Mouse (Mus musculus) spleen, adult 2 months (tissue): Measurements from ENCODE around the gene Macrod2. TPM values are rescaled to one million over a fixed set of nuclear protein-coding genes. Genes with fewer than 3 reads are reported as not detected.

ENCODE experiments used
- DNase-seq, 2 experiments: peaks; one replicate each; pipeline versions ENCODE4 v3.0.0 to v3.0.0-alpha.2; 2012 to 2021; ENCODE audit warnings: low spot score in 2 of 2, low read depth in 1 of 2
- H3K27ac ChIP-seq: fragments of 200-500 bp; 2 replicates; pipeline ENCODE4 v1.5.1; 2012; ENCODE audit warnings: low read length, inconsistent platforms; ENCODE audit not compliant: insufficient read depth
- H3K27me3 ChIP-seq: fragments of 200-500 bp; 2 replicates; pipeline ENCODE4 v1.6.1; 2012; ENCODE audit warnings: mild to moderate bottlenecking, moderate library complexity, low read length, inconsistent platforms; ENCODE audit not compliant: control insufficient read depth, insufficient read depth
- H3K36me3 ChIP-seq: fragments of 200-500 bp; 2 replicates; pipeline ENCODE4 v1.6.1; 2012; ENCODE audit warnings: mild to moderate bottlenecking, low read length, inconsistent platforms; ENCODE audit not compliant: control insufficient read depth, insufficient read depth
- H3K4me1 ChIP-seq: fragments of 200-500 bp; 2 replicates; pipeline ENCODE4 v1.6.1; 2011; ENCODE audit warnings: inconsistent platforms; ENCODE audit not compliant: control insufficient read depth, insufficient read depth, insufficient read length
- H3K4me3 ChIP-seq: fragments of 200-500 bp; 2 replicates; pipeline ENCODE4 v1.5.1; 2011; ENCODE audit warnings: mild to moderate bottlenecking, inconsistent platforms; ENCODE audit not compliant: insufficient read depth, insufficient read length; ENCODE audit errors: extremely low read depth
- CTCF ChIP-seq: fragments of 200-500 bp; IDR thresholded peaks from 2 replicates; pipeline ENCODE4 v1.5.1; 2011; ENCODE audit warnings: mild to moderate bottlenecking, inconsistent platforms; ENCODE audit not compliant: insufficient read depth, insufficient read length, insufficient replicate concordance; ENCODE audit errors: extremely low read depth
- POLR2A ChIP-seq: fragments of 200-500 bp; IDR thresholded peaks from 2 replicates; pipeline ENCODE4 v1.6.1; 2011; ENCODE audit warnings: low read depth, low read length, inconsistent platforms
- WGBS: fragments of 180-500 bp; shearing (Covaris S2); methylation state at CpG from one replicate; pipeline ENCODE4 v1.1.7; 2018; 5-methylcytosine and 5-hydroxymethylcytosine counted together
- polyA plus RNA-seq: library from polyadenylated mRNA; depleted of rRNA; stranded (reverse); fragments of >200 nt; gene quantifications from 2 replicates; pipeline ENCODE4 v1.2.3, GENCODE M21; 2012

Macrod2 gene
- polyA plus RNA-seq, 1 experiment: 2.2 TPM

DNA sequence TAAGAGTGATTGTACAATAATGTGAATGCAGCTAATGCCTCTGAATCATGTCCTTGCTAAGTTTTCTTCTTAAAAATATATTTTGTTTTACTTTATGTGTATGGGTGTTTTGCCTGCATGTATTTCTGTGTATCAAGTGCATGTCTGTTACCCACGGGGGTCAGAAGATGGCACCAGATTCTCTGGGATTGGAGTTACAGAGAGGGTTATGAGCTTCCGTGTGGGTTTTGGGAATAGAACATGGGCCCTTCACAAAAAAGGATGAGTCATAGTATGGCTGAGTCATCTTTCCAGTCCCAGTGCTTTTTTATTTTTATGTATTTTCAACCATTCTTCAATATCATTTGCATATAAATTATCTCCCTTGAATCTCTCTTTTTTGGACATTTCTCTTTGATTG, 135.1 kb downstream of the Macrod2 start:
- Histone ChIP-seq H3K4me1 (no peaks in the 10 kb centered on the region), H3K4me3 (no peak overlapping the region), H3K27me3 (no peaks in the 10 kb centered on the region), H3K36me3 (no peaks in the 10 kb centered on the region), H3K27ac (no peak overlapping the region)
- DNase-seq: no peak
- WGBS: 78% methylated on average over 2 of the region's 2 CpGs
- no peak for TF ChIP-seq CTCF
- TF ChIP-seq POLR2A: no peak

DNA sequence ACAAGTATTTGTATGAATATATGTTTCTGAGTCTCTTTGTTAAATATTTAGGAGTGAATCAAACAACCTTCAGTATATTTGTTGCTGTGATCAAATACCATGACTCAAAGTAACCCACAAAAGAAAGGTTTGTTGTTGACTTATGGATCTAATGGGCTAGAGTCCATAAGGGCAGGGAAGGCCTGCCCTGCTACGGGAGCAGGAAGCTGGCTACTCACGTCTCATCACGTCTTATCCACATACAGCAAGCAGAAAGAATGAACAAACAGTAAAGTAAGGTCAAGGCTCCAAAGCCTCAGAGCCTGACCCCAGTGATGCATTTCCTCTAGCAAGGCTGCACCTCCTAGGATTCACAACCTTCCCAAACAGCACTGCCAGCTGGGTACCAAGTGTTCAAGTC, 136.9 kb downstream of the Macrod2 start:
- no peak for DNase-seq
- Histone ChIP-seq H3K27ac (no peak overlapping the region), H3K27me3 (no peaks in the 10 kb centered on the region), H3K36me3 (no peaks in the 10 kb centered on the region), H3K4me1 (no peaks in the 10 kb centered on the region), H3K4me3 (no peak overlapping the region)
- 88% methylated on average over 3 of the region's 3 CpGs for WGBS
- TF ChIP-seq CTCF: no peak
- no peak for TF ChIP-seq POLR2A

DNA sequence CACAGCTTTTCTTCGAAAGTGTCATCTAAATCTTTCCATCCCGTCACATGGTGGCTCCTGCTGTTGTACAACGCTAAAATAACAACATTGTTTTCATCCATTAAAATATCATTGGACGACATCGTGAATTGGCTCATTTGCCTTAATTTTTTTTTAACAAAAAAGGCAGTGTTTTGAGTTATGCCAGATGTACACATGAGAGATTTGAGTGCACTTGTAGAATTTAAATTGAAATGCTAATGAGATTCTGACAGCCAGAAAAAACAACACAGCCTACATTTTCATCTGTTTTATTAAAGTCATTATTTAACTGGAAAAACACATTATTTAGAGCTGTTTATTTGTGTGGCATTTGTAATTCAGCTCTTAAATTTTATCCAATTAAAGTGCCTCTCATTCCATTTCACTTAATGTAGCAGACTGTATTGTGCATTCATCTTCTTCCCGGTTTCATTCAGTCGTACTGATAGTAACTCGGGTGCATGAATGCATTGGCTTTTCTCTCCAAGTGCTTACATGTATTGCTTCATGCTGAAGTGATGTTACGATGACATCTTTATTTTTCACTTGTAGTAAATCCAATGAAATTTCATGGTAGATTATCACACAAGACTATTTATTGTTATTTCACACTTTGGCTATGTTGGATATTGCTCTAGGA, 137.9 kb downstream of the Macrod2 start:
- no peak for DNase-seq
- Histone ChIP-seq H3K27ac (no peak overlapping the region), H3K27me3 (no peaks in the 10 kb centered on the region), H3K36me3 (no peaks in the 10 kb centered on the region), H3K4me1 (no peaks in the 10 kb centered on the region), H3K4me3 (no peak overlapping the region)
- TF ChIP-seq POLR2A (no peak), CTCF (no peak)
- 89% methylated on average over 9 of the region's 9 CpGs for WGBS

DNA sequence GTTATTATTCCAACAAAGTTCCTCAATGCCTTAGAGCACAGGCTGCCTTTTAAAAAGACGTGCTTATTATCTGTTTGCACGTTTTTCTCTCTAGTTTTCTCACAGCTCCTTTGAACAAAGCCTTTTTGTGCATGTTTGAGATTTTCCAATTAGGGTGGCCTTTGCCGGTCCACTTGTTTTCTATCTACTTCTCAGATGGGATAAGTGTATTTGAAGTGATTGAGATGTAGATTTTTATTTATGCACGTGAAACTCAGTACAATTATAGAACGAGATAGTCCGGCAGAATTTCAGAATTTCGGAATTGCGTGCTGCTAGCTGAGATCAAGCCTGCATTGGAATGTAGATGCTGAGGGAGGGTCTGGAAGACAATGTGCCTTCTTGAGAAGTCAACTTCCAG, 138.5 kb downstream of the Macrod2 start:
- WGBS: 86% methylated on average over 8 of the region's 8 CpGs
- TF ChIP-seq POLR2A (no peak), CTCF (no peak)

DNA sequence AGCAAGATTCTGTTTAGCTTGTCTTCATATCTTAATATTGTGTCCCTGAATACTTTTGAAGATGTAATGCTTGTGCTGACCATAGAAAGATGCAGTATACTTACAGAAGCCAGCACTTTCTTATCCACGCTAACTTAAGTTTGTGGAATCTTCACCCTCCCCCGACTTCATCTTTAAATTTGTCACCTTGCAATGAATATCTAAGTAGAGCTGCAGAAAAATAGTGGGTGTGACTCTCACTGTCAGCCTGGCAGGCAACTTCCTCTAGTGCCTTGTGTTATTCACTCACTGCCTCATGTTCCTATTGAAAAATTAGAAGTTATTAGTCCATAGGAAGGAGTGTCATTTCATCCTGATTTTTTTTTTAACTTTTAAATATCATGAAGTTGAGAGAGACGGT, 139.5 kb downstream of the Macrod2 start:
- no peak for DNase-seq
- no peaks in the 10 kb centered on the region for H3K36me3 ChIP-seq
- no peak overlapping the region for H3K4me3 ChIP-seq
- no peak overlapping the region for H3K27ac ChIP-seq
- H3K27me3 ChIP-seq: no peaks in the 10 kb centered on the region
- WGBS: 89% methylated on average over 3 of the region's 3 CpGs
- TF ChIP-seq CTCF: no peak
- TF ChIP-seq POLR2A: no peak
- H3K4me1 ChIP-seq: no peaks in the 10 kb centered on the region

More for the DNA sequence above, 138.5 kb downstream of the Macrod2 start:
- DNase-seq: no peak
- no peaks in the 10 kb centered on the region for H3K4me1 ChIP-seq
- no peaks in the 10 kb centered on the region for H3K36me3 ChIP-seq
- H3K27me3 ChIP-seq: no peaks in the 10 kb centered on the region
- no peak overlapping the region for H3K27ac ChIP-seq
- H3K4me3 ChIP-seq: no peak overlapping the region

DNA sequence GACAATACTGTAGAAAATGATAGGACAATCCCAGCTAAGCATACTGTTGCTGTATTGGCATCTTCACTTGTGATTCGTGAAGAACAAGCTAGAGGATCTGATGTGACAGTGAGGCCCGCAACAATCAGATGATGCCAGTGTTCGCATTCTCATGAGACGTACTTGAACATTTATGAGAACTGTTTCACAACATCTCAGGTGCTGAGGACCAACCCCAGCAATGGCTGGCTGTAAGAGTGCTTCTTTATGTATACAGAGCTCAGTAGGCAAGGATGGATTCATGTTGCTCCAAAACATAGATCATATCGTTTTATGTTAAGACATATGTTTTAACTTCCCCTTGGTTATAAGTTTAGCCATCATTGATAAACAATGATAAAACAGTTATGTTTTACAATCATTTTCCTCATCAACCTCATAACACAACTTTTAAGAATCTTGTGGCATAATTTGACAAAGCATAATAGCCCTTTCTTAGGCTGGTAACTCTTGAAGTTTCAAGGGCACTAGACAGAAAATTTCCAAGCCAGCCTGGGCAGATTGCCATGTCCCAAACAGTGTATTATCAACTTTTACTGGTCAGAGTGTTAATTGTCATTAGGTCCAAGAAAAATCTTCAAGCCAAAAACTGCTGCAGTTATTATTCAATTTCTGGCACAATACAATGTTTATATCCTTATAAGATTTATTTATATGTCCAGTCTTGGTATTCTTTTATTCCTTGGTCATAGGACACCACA, 140.9 kb downstream of the Macrod2 start:
- TF ChIP-seq POLR2A: no peak
- TF ChIP-seq CTCF: no peak
- Histone ChIP-seq H3K4me3 (no peak overlapping the region), H3K36me3 (no peaks in the 10 kb centered on the region), H3K27me3 (no peaks in the 10 kb centered on the region), H3K27ac (no peak overlapping the region), H3K4me1 (no peaks in the 10 kb centered on the region)
- no peak for DNase-seq
- WGBS: 89% methylated on average over 5 of the region's 5 CpGs

DNA sequence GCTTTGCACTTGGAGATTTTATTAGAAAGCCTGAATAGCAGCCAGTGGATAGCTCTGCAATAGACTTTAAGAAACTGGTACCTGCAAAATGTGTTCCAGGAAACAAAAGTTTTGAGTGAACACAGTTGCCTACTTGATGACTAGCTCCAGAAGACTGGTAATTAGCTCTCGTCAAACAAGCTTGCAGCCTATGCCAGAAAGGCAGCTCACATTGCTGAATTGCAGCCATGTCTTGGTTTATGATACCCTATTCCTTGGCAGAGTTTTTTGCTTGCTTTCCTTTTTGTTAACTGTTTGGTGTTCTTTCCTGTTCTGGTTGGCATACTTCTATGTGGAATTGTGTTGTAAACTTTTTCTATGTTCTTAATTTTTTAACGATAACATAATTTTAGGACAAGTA, 154.2 kb downstream of the Macrod2 start:
- Histone ChIP-seq H3K36me3 (no peaks in the 10 kb centered on the region), H3K4me1 (no peaks in the 10 kb centered on the region), H3K27me3 (no peaks in the 10 kb centered on the region), H3K4me3 (no peak overlapping the region), H3K27ac (no peak overlapping the region)
- WGBS: 76% methylated on average over 2 of the region's 2 CpGs
- TF ChIP-seq POLR2A (no peak), CTCF (no peak)
- DNase-seq: no peak
